Mouse (Mus musculus) cortical plate, adult 2 months (tissue): ENCODE results near the gene Prr14. TPM values are rescaled to one million over a fixed set of nuclear protein-coding genes. Genes with fewer than 3 reads are reported as not detected.
"Not testable (repeated sequence)": the region's sequence is repeated elsewhere in the genome, so short reads cannot be mapped to it uniquely, and the experiment has no call there.

ENCODE experiments used
- H3K27ac ChIP-seq: fragments of 200-500 bp; 2 replicates; pipeline ENCODE4 v1.5.1; 2012; ENCODE audit warnings: low read length, control low read depth, inconsistent platforms; ENCODE audit not compliant: insufficient read depth
- H3K4me1 ChIP-seq: fragments of 200-500 bp; 2 replicates; pipeline ENCODE4 v1.6.1; 2011; ENCODE audit warnings: low read length; ENCODE audit not compliant: control insufficient read depth, insufficient read depth
- H3K4me3 ChIP-seq: fragments of 200-500 bp; 2 replicates; pipeline ENCODE4 v1.5.1; 2011; ENCODE audit warnings: mild to moderate bottlenecking, low read length, control low read depth; ENCODE audit not compliant: insufficient read depth
- CTCF ChIP-seq: fragments of 200-500 bp; IDR thresholded peaks from 2 replicates; pipeline ENCODE4 v1.5.1; 2011; ENCODE audit warnings: mild to moderate bottlenecking, control low read depth, low read length; ENCODE audit not compliant: insufficient read depth; ENCODE audit errors: extremely low read depth
- POLR2A ChIP-seq: fragments of 200-500 bp; IDR thresholded peaks from 2 replicates; pipeline ENCODE4 v1.6.1; 2011; ENCODE audit warnings: mild to moderate bottlenecking, low read length, control low read depth; ENCODE audit not compliant: insufficient read depth; ENCODE audit errors: extremely low read depth
- polyA plus RNA-seq: library from polyadenylated mRNA; depleted of rRNA; stranded (reverse); fragments of >200 nt; gene quantifications from 2 replicates; pipeline ENCODE4 v1.2.3, GENCODE M21; 2012

Gene Prr14
- polyA plus RNA-seq, 1 experiment: 44.8 TPM

- Histone ChIP-seq H3K4me3 (no peak overlapping the region), H3K27ac (no peak overlapping the region), H3K4me1 (no peaks in the 10 kb centered on the region)
- TF ChIP-seq POLR2A (no peak), CTCF (no peak)
These were observed 38.0 kb downstream of the Prr14 start for GRCm38 (mm10) chr7:127497382-127497781.

DNA sequence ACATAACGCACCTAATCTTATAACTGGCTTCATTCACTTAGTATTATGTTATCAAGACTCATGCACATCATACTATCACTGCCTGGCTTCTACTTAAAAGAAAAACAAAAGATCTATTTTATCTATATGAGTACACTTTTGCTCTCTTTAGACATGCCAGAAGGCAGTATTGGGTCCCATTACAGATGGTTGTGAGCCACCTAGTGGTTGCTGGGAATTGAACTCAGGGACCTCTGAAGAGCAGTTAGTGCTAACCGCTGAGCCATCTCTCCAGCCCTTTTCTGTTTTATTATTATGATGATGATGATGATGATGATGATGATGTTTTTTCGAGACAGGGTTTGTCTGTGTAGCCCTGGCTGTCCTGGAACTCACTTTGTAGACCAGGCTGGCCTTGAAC, 39.0 kb downstream of the Prr14 start:
- peak; percentile 34; the same call in 1 of the 2 replicates for TF ChIP-seq CTCF
- no peak for TF ChIP-seq POLR2A
- Histone ChIP-seq H3K4me1 (no peaks in the 10 kb centered on the region), H3K4me3 (no peak overlapping the region), H3K27ac (no peak overlapping the region)

- TF ChIP-seq CTCF: no peak
- TF ChIP-seq POLR2A: no peak
- H3K4me3 ChIP-seq: no peak overlapping the region
- no peak overlapping the region for H3K27ac ChIP-seq
- no peaks in the 10 kb centered on the region; the same call in 1 of the 2 replicates for H3K4me1 ChIP-seq
These were observed 48.9 kb downstream of the Prr14 start for GRCm38 (mm10) chr7:127508291-127508690.

DNA sequence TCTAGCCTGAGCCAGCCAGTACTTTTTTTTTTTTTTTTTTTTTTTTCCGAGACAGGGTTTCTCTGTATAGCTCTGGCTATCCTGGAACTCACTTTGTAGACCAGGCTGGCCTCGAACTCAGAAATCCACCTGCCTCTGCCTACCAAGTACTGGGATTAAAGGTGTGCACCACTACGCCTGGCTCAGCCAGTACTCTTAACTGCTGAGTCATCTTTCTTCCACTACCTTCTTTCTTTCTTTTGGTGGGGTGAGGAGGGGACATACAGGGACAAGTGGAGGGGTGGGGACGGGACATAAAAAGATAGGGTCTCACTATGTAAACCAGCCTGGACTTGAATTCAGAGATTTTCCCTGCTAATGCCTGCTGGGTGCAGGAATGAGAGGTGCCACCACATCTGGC, 50.4 kb downstream of the Prr14 start:
- H3K4me3 ChIP-seq: not testable (repeated sequence)

DNA sequence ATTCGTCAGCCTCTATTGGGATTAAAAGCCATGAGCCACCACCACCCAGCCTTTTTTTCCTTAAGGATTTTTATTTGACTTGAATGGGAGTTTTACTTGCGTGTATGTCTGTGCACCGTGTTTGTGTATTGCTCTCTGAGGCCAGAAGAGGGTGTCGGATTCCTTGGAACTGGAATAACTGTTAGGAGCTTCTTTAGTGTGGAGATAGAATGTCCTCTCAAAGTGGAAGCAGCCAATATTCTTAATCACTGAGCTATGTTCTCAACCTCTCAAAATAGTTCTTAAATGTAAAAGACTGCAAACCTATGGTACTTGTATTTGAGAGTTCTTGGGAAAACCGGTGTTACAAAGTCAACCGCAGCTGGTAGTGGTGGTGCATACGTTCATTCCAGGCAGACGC, 51.8 kb downstream of the Prr14 start:
- Histone ChIP-seq H3K27ac (no peak overlapping the region), H3K4me1 (peaks cover 4% of the 10 kb centered on the region; the same call in 1 of the 2 replicates), H3K4me3 (peak overlapping the region; percentile 64)
- TF ChIP-seq CTCF (no peak), POLR2A (no peak)

More for the DNA sequence above, 50.4 kb downstream of the Prr14 start:
- not testable (repeated sequence) for H3K27ac ChIP-seq, H3K4me1 ChIP-seq

DNA sequence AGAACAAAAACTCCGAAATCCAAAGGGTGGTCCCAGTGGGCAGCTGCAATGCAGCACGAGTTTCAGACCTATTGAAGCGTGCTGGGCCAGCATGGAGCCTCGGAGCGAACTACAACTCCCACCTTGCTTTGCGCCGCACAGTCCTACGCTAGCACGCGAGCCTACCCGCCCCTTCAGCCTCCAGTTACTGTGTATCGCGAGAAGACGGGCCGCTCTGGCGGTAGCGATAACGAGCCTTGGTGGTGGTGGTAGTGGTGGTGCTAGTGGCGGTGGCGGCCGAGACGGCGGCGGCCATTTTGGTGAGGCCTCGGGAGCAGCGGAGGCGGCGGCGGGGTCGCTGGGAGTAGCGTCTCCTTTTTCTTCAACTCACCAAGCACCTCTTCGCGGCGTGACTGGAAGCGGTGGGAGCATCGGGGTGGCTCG, 52.4 kb downstream of the Prr14 start, which contains the start of gene Srcap:
Gene Srcap (plus strand): TSS at position 176 of the 423 bp plus-strand sequence.
- Histone ChIP-seq H3K4me3 (peak within 1 kb of the TSS; percentile 64), H3K4me1 (peaks cover 4% of the 10 kb centered on the region; the same call in 1 of the 2 replicates), H3K27ac (peak within 1 kb of the TSS; percentile 97)
- TF ChIP-seq POLR2A (peak; percentile 93), CTCF (no peak)

DNA sequence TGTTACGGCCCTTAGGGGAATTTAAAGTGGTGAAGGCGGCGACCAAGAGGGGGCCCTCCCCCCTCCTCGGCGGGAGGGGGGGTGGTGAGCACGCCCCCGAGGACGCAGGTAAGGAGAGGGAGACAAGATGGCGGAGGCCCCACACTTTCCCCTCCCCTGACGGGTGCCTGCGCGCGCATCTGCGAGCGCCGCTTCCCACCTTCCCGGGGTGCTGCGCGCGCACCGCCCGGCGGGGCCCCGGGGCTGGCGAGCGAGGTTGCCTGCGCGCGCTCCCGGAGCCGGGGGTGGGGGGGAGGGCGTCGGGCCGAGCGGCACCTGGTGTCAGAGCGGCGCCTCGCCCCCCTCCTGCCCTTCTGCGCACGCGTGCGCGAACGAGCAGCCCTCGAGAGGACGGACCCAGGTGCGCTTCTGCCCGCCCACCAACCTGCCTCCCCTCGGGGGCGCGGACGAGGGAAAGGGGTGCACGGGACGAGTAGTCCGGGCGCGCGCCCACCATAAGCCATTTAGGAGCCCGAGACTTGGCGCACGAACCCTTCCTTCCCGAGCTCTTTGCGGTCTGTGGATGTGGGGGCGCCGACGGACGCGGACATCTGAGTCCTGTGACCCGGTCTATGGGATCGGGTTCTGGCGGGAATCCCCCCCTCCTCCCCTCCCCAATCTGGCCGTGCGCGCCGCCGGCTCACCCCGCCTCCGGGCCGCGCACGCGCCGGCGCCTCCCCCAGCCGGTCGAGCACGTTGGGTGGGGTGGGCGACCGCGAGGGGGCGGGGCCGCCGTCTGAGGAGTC, 53.0 kb downstream of the Prr14 start:
- Histone ChIP-seq H3K27ac (peak overlapping the region; percentile 97), H3K4me3 (peak overlapping the region; percentile 64), H3K4me1 (peaks cover 4% of the 10 kb centered on the region; the same call in 1 of the 2 replicates)
- TF ChIP-seq CTCF: no peak
- no peak for TF ChIP-seq POLR2A

- peaks cover 4% of the 10 kb centered on the region; the same call in 1 of the 2 replicates for H3K4me1 ChIP-seq
- H3K4me3 ChIP-seq: peak overlapping the region; percentile 64
- no peak overlapping the region for H3K27ac ChIP-seq
- TF ChIP-seq CTCF: no peak
- TF ChIP-seq POLR2A: no peak
These were observed 53.6 kb downstream of the Prr14 start for GRCm38 (mm10) chr7:127513016-127513390.

- H3K27ac ChIP-seq: no peak overlapping the region
- no peak for TF ChIP-seq POLR2A
- TF ChIP-seq CTCF: no peak
- peak overlapping the region; percentile 64; the same call in 1 of the 2 replicates for H3K4me3 ChIP-seq
- peaks cover 4% of the 10 kb centered on the region; the same call in 1 of the 2 replicates for H3K4me1 ChIP-seq
These were observed 54.4 kb downstream of the Prr14 start for GRCm38 (mm10) chr7:127513781-127514180.

DNA sequence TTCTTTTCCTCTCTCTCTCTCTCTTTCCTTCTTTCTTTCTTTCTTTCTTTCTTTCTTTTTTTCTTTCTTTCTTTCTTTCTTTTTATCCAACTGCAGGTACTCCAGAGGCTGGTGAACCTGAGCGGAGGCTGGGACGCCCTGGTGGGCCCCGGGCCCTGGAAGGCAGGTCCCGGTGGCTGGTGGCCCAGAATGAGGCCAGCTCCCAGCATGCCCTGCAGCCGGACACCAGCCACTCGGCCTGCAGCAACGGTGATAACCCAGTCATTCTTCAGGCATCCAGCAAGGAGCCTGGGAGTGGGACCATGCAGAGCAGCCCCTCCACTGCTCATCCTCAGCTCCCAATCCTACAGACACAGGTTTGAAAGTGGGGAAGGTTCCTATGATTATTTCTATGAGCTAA, 56.4 kb downstream of the Prr14 start:
- Histone ChIP-seq H3K4me1 (peaks cover 4% of the 10 kb centered on the region; the same call in 1 of the 2 replicates), H3K27ac (no peak overlapping the region), H3K4me3 (no peak overlapping the region)
- TF ChIP-seq POLR2A (no peak), CTCF (no peak)
